Mouse (Mus musculus) gastrocnemius, postnatal 14 days (tissue): ENCODE data around the gene Igf2bp3. TPM values are rescaled to one million over a fixed set of nuclear protein-coding genes. Genes with fewer than 3 reads are reported as not detected.

Experiments
- DNase-seq: peaks from one replicate; pipeline ENCODE4 v3.0.0; 2021; ENCODE audit warnings: mixed read lengths
- intact Hi-C: fragments of 180-260 bp; cut with DNase I; formaldehyde crosslinking; loops from one replicate; pipeline ENCODE4 v1.15.1; 2025; ENCODE audit warnings: low total_unique reads
- total RNA-seq, 2 experiments: library from RNA; stranded (reverse); gene quantifications; 2 replicates each; pipeline ENCODE4 v1.2.3; 2021

Gene Igf2bp3
- total RNA-seq, 2 experiments from 2014 or later = 0.86 to 1.1 TPM

- DNase-seq = no peak
Measured at GRCm38 (mm10) chr6:49047848-49048247, 166.9 kb downstream of the Igf2bp3 start.

GRCm38 (mm10) chr6:49046976-49047375, 167.8 kb downstream of the Igf2bp3 start:
- intact Hi-C loops = loop anchor here (10.0 kb wide), 1 partner anchor 348 kb away; the partner anchor contains the start of gene Stk31
- no peak for DNase-seq

More at GRCm38 (mm10) chr6:49047848-49048247, 166.9 kb downstream of the Igf2bp3 start:
- intact Hi-C loops = loop anchor here (10.0 kb wide), 1 partner anchor 347 kb away; the partner anchor contains the start of gene Stk31

DNA sequence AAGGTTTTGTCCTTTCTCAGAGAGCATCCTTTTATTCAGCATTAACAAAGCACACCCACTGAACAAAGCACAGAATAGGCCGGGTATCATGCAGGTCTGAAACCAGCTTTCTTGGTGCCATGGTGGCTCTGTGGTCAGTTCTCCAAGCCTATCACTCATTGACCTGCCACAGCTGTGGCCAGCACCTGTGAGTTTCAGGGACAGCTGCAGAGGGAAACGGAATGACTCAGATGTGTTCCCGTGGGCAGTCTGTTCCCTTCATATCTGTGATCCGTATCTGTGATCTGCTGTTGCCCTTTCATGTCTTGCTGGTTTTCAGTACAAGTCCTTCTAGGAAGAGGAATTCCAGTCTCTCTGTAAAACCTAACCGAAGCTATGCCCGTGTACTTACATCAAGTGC, 168.3 kb downstream of the Igf2bp3 start:
- DNase-seq = no peak
- intact Hi-C loops = loop anchor here (10.0 kb wide), 1 partner anchor 348 kb away; the partner anchor contains the start of gene Stk31

DNA sequence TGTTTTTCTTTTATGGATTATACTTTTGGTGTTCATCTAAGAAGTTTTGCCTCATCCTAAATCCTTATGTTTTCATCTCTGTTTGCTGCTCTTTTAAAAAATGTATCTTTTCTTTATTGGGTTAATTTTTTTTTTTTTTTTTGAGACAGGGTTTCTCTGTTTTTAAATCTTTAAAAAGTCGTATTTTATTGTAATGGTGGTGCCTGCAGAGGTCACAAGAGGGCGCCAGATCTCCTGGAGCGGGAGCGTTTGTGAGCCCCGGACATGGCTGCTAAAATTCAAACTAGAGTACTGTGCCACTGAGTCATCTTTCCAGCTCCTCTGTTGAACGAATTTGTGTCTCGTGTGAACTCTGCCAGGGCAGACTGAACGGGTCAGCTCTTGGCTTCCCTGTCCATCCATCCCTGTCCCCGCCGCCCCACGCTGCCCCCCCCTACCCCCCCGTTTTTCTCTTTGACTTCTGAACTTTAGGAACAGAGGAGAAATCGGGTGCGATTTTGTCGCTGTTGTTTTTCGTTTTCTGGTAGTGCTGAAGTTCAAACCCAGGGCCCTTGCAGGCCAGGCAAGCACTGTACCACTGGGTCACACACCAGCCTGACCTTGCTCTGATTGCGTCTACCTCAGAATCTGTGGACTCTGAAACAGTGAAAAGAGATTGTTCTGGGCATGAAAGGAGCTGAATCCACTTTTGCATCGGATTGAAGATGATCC, 175.1 kb downstream of the Igf2bp3 start:
- DNase-seq = peak; percentile 70
- intact Hi-C loops = loop anchor here (10.0 kb wide), 1 partner anchor 355 kb away; the partner anchor contains the start of gene Stk31

GRCm38 (mm10) chr6:49037268-49037662, 177.5 kb downstream of the Igf2bp3 start:
- no peak for DNase-seq
- intact Hi-C loops = no loop called here

GRCm38 (mm10) chr6:49036275-49037267, 178.2 kb downstream of the Igf2bp3 start, which contains the start of gene Gpnmb:
TSS of gene Gpnmb (plus strand) at chr6:49036546.
- DNase-seq = no peak
- intact Hi-C loops = no loop called here

Other genes with a start within 250 kb of the Igf2bp3 start
- gene Doxl2, start 240.0 kb downstream of the Igf2bp3 start, total RNA-seq = not detected
- gene Svs1, start 228.1 kb downstream of the Igf2bp3 start, total RNA-seq = not detected
- gene Gpnmb, start 178.4 kb downstream of the Igf2bp3 start, total RNA-seq = 1 to 10 TPM in 1 of 2 experiments, under 1 TPM in 1; 0.78 to 1.2 TPM
- gene Malsu1, start 141.2 kb downstream of the Igf2bp3 start, total RNA-seq = 10 to 100 TPM; 39.1 to 40.3 TPM
- 10 to 100 TPM; 15.8 to 18.1 TPM for gene Tra2a, start 49.1 kb upstream of the Igf2bp3 start, total RNA-seq
- 1 to 10 TPM; 2.3 to 2.5 TPM for gene Ccdc126, start 104.3 kb upstream of the Igf2bp3 start, total RNA-seq
- 1 to 10 TPM in 1 of 2 experiments, under 1 TPM in 1; 0.95 to 1.2 TPM for gene Fam221a, start 152.8 kb upstream of the Igf2bp3 start, total RNA-seq
- under 1 TPM; 0.16 to 0.23 TPM for gene Stk31, start 180.6 kb upstream of the Igf2bp3 start, total RNA-seq